Mouse (Mus musculus) spleen, adult 2 months (tissue): ENCODE measurements around the gene Egln3.

Experiments
- CTCF ChIP-seq: fragments of 200-500 bp; IDR thresholded peaks from 2 replicates; pipeline ENCODE4 v1.5.1; 2011; ENCODE audit warnings: mild to moderate bottlenecking, inconsistent platforms; ENCODE audit not compliant: insufficient read depth, insufficient read length, insufficient replicate concordance; ENCODE audit errors: extremely low read depth
- POLR2A ChIP-seq: fragments of 200-500 bp; IDR thresholded peaks from 2 replicates; pipeline ENCODE4 v1.6.1; 2011; ENCODE audit warnings: low read depth, low read length, inconsistent platforms

DNA sequence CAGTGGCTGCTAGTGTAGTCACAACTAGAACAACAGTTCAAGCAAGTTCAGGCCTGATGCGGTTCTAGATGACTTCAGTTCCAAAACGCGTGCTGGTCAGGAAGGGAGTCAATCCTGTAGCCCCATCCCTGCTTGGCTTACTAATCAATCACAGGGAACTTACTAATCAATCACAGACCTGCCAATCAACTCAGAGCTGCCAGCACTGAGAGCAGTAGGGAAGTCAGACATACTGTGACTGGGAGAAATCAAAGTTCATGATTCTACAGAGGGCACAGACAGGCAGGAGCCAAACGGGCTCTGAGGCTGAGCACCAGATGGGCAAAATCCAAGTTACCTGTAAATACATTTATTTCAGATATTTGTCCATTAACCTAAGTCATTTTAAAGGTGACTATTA, 2.1 kb upstream of the Egln3 start:
- no peak for TF ChIP-seq CTCF
- no peak for TF ChIP-seq POLR2A
